Mouse (Mus musculus) stomach, embryonic 16.5 days (tissue): Measurements from ENCODE around the gene Gale. TPM values are rescaled to one million over a fixed set of nuclear protein-coding genes. Genes with fewer than 3 reads are reported as not detected.

Experiments
- ATAC-seq: fragments of 200-750 bp; cut with Nextera tagmentation; 2 replicates; pipeline ENCODE4 v1.8.0; 2017; ENCODE audit warnings: moderate number of reproducible peaks, moderate TSS enrichment; ENCODE audit not compliant: insufficient read depth, low FRiP score
- H3K27ac ChIP-seq: fragments of 300-500 bp; sonication (generic); 2 replicates; pipeline ENCODE4 v1.5.1; 2014; ENCODE audit warnings: low read length
- H3K27me3 ChIP-seq: fragments of 300-500 bp; sonication (generic); 2 replicates; pipeline ENCODE4 v1.6.1; 2014; ENCODE audit warnings: low read length, control low read depth, mixed read lengths; ENCODE audit not compliant: control insufficient read depth, insufficient read depth
- H3K36me3 ChIP-seq: fragments of 300-500 bp; sonication (generic); 2 replicates; pipeline ENCODE4 v1.6.1; 2014; ENCODE audit warnings: low read length; ENCODE audit not compliant: control insufficient read depth, insufficient read depth
- H3K4me1 ChIP-seq: fragments of 300-500 bp; sonication (generic); 2 replicates; pipeline ENCODE4 v1.6.1; 2014; ENCODE audit warnings: low read length, control low read depth, mixed read lengths; ENCODE audit not compliant: control insufficient read depth, insufficient read depth
- H3K4me2 ChIP-seq: fragments of 300-500 bp; sonication (generic); 2 replicates; pipeline ENCODE4 v1.6.1; 2014; ENCODE audit warnings: low read depth, low read length, mixed read lengths
- H3K4me3 ChIP-seq: fragments of 300-500 bp; sonication (generic); replicated peaks from 2 replicates; pipeline ENCODE4 v1.5.1; 2014; ENCODE audit warnings: mild to moderate bottlenecking, low read length
- H3K9ac ChIP-seq: fragments of 300-500 bp; sonication (generic); 2 replicates; pipeline ENCODE4 v1.6.1; 2014; ENCODE audit warnings: low read length
- H3K9me3 ChIP-seq: fragments of 300-500 bp; sonication (generic); replicated peaks from 2 replicates; pipeline ENCODE4 v1.6.1; 2016; ENCODE audit warnings: low read length, control low read depth; ENCODE audit not compliant: control insufficient read depth
- WGBS: fragments of 180-500 bp; shearing (Covaris S2); extraction: QIAGEN DNeasy Blood & Tissue Kit; methylation state at CpG from one replicate; pipeline ENCODE4 v1.1.7; 2014; 5-methylcytosine and 5-hydroxymethylcytosine counted together
- polyA plus RNA-seq: library from polyadenylated mRNA; unstranded; fragments of >200 nt; fragmentation: Nextera tagmentation; extraction: Ambion mirVana; gene quantifications from 2 replicates; pipeline ENCODE4 v1.2.1, GENCODE M21; 2015

Gene Gale
- polyA plus RNA-seq, 1 experiment from 2014 or later, result 109 TPM

- H3K9ac ChIP-seq, result no peak overlapping the region
- ATAC-seq, result no peak
- no peaks in the 10 kb centered on the region for H3K27me3 ChIP-seq
- H3K4me3 ChIP-seq, result no peak overlapping the region
- peaks cover 27% of the 10 kb centered on the region for H3K36me3 ChIP-seq
- H3K4me2 ChIP-seq, result no peak overlapping the region
- H3K9me3 ChIP-seq, result no peaks in the 10 kb centered on the region
- no peak overlapping the region for H3K27ac ChIP-seq
- no peaks in the 10 kb centered on the region for H3K4me1 ChIP-seq
- WGBS, result 79% methylated on average over 8 of the region's 8 CpGs
These were observed 45.4 kb downstream of the Gale start for GRCm38 (mm10) chr4:136008782-136009447.

- Histone ChIP-seq H3K36me3 (peaks cover 16% of the 10 kb centered on the region; the same call in 1 of the 2 replicates), H3K27ac (no peak overlapping the region), H3K4me2 (no peak overlapping the region), H3K27me3 (no peaks in the 10 kb centered on the region), H3K9ac (no peak overlapping the region), H3K9me3 (no peaks in the 10 kb centered on the region), H3K4me3 (no peak overlapping the region), H3K4me1 (no peaks in the 10 kb centered on the region)
- 84% methylated on average over 4 of the region's 4 CpGs for WGBS
- no peak for ATAC-seq
These were observed 47.1 kb downstream of the Gale start for GRCm38 (mm10) chr4:136010586-136010985.

GRCm38 (mm10) chr4:136016059-136016602, 52.6 kb downstream of the Gale start:
- no peak for ATAC-seq
- H3K4me1 ChIP-seq, result peaks cover 5% of the 10 kb centered on the region; the same call in 1 of the 2 replicates
- no peak overlapping the region for H3K4me2 ChIP-seq
- no peaks in the 10 kb centered on the region for H3K27me3 ChIP-seq
- H3K9me3 ChIP-seq, result no peaks in the 10 kb centered on the region
- no peak overlapping the region for H3K4me3 ChIP-seq
- 78% methylated on average over 3 of the region's 3 CpGs for WGBS
- no peaks in the 10 kb centered on the region for H3K36me3 ChIP-seq
- H3K9ac ChIP-seq, result no peak overlapping the region
- H3K27ac ChIP-seq, result no peak overlapping the region

Other genes with a start within 250 kb of the Gale start
- gene Il22ra1, start 235.6 kb upstream of the Gale start, polyA plus RNA-seq, result 2.0 and 2.1 TPM in 2 replicates
- gene Myom3, start 204.0 kb upstream of the Gale start, polyA plus RNA-seq, result 0.56 and 3.6 TPM in 2 replicates
- 192 and 199 TPM in 2 replicates for gene Srsf10, start 108.0 kb upstream of the Gale start, polyA plus RNA-seq
- gene Pnrc2, start 89.9 kb upstream of the Gale start, polyA plus RNA-seq, result 168 and 169 TPM in 2 replicates
- 0.59 and 0.90 TPM in 2 replicates for gene Cnr2, start 68.3 kb upstream of the Gale start, polyA plus RNA-seq
- gene Fuca1, start 43.0 kb upstream of the Gale start, polyA plus RNA-seq, result 98.9 and 132 TPM in 2 replicates
- 97.5 and 107 TPM in 2 replicates for gene Hmgcl, start 17.3 kb upstream of the Gale start, polyA plus RNA-seq
- gene Lypla2, start 8.9 kb downstream of the Gale start, polyA plus RNA-seq, result 94.9 and 97.8 TPM in 2 replicates
- gene Pithd1, start 23.5 kb downstream of the Gale start, polyA plus RNA-seq, result 39.0 and 44.8 TPM in 2 replicates
- gene Eloa, start 58.0 kb downstream of the Gale start, polyA plus RNA-seq, result 41.0 and 44.2 TPM in 2 replicates
- 352 and 411 TPM in 2 replicates for gene Rpl11, start 89.7 kb downstream of the Gale start, polyA plus RNA-seq
- 271 and 285 TPM in 2 replicates for gene Id3, start 179.8 kb downstream of the Gale start, polyA plus RNA-seq
- gene E2f2, start 208.7 kb downstream of the Gale start, polyA plus RNA-seq, result 7.7 and 9.3 TPM in 2 replicates
- gene Asap3, start 242.6 kb downstream of the Gale start, polyA plus RNA-seq, result 7.0 and 7.1 TPM in 2 replicates